Mouse (Mus musculus): ENCODE data around the gene Soat2. TPM values are rescaled to one million over a fixed set of nuclear protein-coding genes. Genes with fewer than 3 reads are reported as not detected.

Gene Soat2
- polyA plus RNA-seq, 1 experiment from 2014 or later = 6.0 TPM

- H3K27me3 ChIP-seq (ENCODE audit: control insufficient read depth, insufficient read depth, low read length) = no peaks in the 10 kb centered on the region
- H3K4me3 ChIP-seq (ENCODE audit: low read depth, low read length) = peak overlapping the region; percentile 62
- DNase-seq (ENCODE audit: low spot score) (no peak), ATAC-seq (ENCODE audit: low FRiP score, low TSS enrichment) (peak; percentile 4; the same call in 1 of the 2 replicates)
- peaks cover 6% of the 10 kb centered on the region; the same call in 1 of the 2 replicates for H3K36me3 ChIP-seq (ENCODE audit: control insufficient read depth, insufficient read depth, low read length)
- H3K9ac ChIP-seq (ENCODE audit: low read length) = peak overlapping the region; percentile 69
- peaks cover 22% of the 10 kb centered on the region for H3K4me1 ChIP-seq (replicated peaks; ENCODE audit: control insufficient read depth, insufficient read depth)
- TF ChIP-seq CTCF (IDR thresholded peaks at IDR 0.05; ENCODE audit: low read depth) (no peak), EP300 (optimal IDR thresholded peaks at IDR 0.05) (no peak)
- no peaks in the 10 kb centered on the region for H3K9me3 ChIP-seq (ENCODE audit: control insufficient read depth, low read length)
- peak overlapping the region; percentile 85 for H3K4me2 ChIP-seq (replicated peaks; ENCODE audit: low read depth)
- WGBS = 27% methylated on average over 12 of the region's 12 CpGs
- peak overlapping the region; percentile 93 for H3K27ac ChIP-seq (replicated peaks)
Observed at GRCm38 (mm10) chr15:102103947-102104555, 46.3 kb upstream of the Soat2 start.

GRCm38 (mm10) chr15:102105360-102105759 is 45.0 kb upstream of the Soat2 start:
- WGBS = 21% methylated on average over 4 of the region's 5 CpGs
- DNase-seq (ENCODE audit: low spot score) (peak; percentile 81), ATAC-seq (ENCODE audit: low FRiP score, low TSS enrichment) (0 out of 2 replicates have a peak, but pooled peaks have one; percentile 8)
- no peak overlapping the region for H3K4me3 ChIP-seq (ENCODE audit: low read depth, low read length)
- H3K27ac ChIP-seq (replicated peaks) = peak overlapping the region; percentile 5; the same call in 1 of the 2 replicates
- H3K4me1 ChIP-seq (replicated peaks; ENCODE audit: control insufficient read depth, insufficient read depth) = peaks cover 20% of the 10 kb centered on the region
- no peak overlapping the region for H3K9ac ChIP-seq (ENCODE audit: low read length)
- no peaks in the 10 kb centered on the region for H3K9me3 ChIP-seq (ENCODE audit: control insufficient read depth, low read length)
- no peak overlapping the region for H3K4me2 ChIP-seq (replicated peaks; ENCODE audit: low read depth)
- TF ChIP-seq EP300 (optimal IDR thresholded peaks at IDR 0.05) (no peak), CTCF (IDR thresholded peaks at IDR 0.05; ENCODE audit: low read depth) (no peak)
- no peaks in the 10 kb centered on the region for H3K27me3 ChIP-seq (ENCODE audit: control insufficient read depth, insufficient read depth, low read length)
- peaks cover 13% of the 10 kb centered on the region; the same call in 1 of the 2 replicates for H3K36me3 ChIP-seq (ENCODE audit: control insufficient read depth, insufficient read depth, low read length)

- Histone ChIP-seq H3K4me3 (ENCODE audit: low read depth, low read length) (no peak overlapping the region), H3K9me3 (ENCODE audit: control insufficient read depth, low read length) (no peaks in the 10 kb centered on the region), H3K4me1 (replicated peaks; ENCODE audit: control insufficient read depth, insufficient read depth) (peaks cover 18% of the 10 kb centered on the region), H3K9ac (ENCODE audit: low read length) (no peak overlapping the region), H3K27me3 (ENCODE audit: control insufficient read depth, insufficient read depth, low read length) (no peaks in the 10 kb centered on the region), H3K27ac (replicated peaks) (peak overlapping the region; percentile 5; the same call in 1 of the 2 replicates), H3K4me2 (replicated peaks; ENCODE audit: low read depth) (no peak overlapping the region; the same call in 1 of the 2 replicates), H3K36me3 (ENCODE audit: control insufficient read depth, insufficient read depth, low read length) (peaks cover 19% of the 10 kb centered on the region; the same call in 1 of the 2 replicates)
- DNase-seq (ENCODE audit: low spot score) (peak; percentile 53), ATAC-seq (ENCODE audit: low FRiP score, low TSS enrichment) (no peak)
- no peak for TF ChIP-seq EP300 (optimal IDR thresholded peaks at IDR 0.05)
- peak; percentile 48 for TF ChIP-seq CTCF (IDR thresholded peaks at IDR 0.05; ENCODE audit: low read depth)
- 48% methylated on average over 18 of the region's 18 CpGs for whole genome bisulfite sequencing
Observed at GRCm38 (mm10) chr15:102105764-102106730, 44.3 kb upstream of the Soat2 start.

- peaks cover 14% of the 10 kb centered on the region for H3K4me1 ChIP-seq (replicated peaks; ENCODE audit: control insufficient read depth, insufficient read depth)
- no peaks in the 10 kb centered on the region for H3K27me3 ChIP-seq (ENCODE audit: control insufficient read depth, insufficient read depth, low read length)
- no peak for TF ChIP-seq EP300 (optimal IDR thresholded peaks at IDR 0.05)
- no peak for TF ChIP-seq CTCF (IDR thresholded peaks at IDR 0.05; ENCODE audit: low read depth)
- no peak overlapping the region for H3K9ac ChIP-seq (ENCODE audit: low read length)
- H3K4me3 ChIP-seq (ENCODE audit: low read depth, low read length) = peak overlapping the region; percentile 14
- no peak for ATAC-seq (ENCODE audit: low FRiP score, low TSS enrichment)
- peak; percentile 83 for DNase-seq (ENCODE audit: low spot score)
- H3K27ac ChIP-seq (replicated peaks) = no peak overlapping the region
- no peaks in the 10 kb centered on the region for H3K9me3 ChIP-seq (ENCODE audit: control insufficient read depth, low read length)
- peaks cover 25% of the 10 kb centered on the region; the same call in 1 of the 2 replicates for H3K36me3 ChIP-seq (ENCODE audit: control insufficient read depth, insufficient read depth, low read length)
- H3K4me2 ChIP-seq (replicated peaks; ENCODE audit: low read depth) = peak overlapping the region; percentile 50
- 33% methylated on average over 38 of the region's 38 CpGs for WGBS
Observed at GRCm38 (mm10) chr15:102106754-102107456, 43.4 kb upstream of the Soat2 start.

- DNase-seq (ENCODE audit: low spot score) = peak; percentile 80
- Histone ChIP-seq H3K27me3 (ENCODE audit: control insufficient read depth, insufficient read depth, low read length) (no peaks in the 10 kb centered on the region), H3K4me1 (replicated peaks; ENCODE audit: control insufficient read depth, insufficient read depth) (peaks cover 14% of the 10 kb centered on the region), H3K27ac (replicated peaks) (no peak overlapping the region; the same call in 1 of the 2 replicates), H3K9ac (ENCODE audit: low read length) (no peak overlapping the region), H3K36me3 (ENCODE audit: control insufficient read depth, insufficient read depth, low read length) (peaks cover 30% of the 10 kb centered on the region), H3K4me2 (replicated peaks; ENCODE audit: low read depth) (no peak overlapping the region), H3K4me3 (ENCODE audit: low read depth, low read length) (no peak overlapping the region), H3K9me3 (ENCODE audit: control insufficient read depth, low read length) (no peaks in the 10 kb centered on the region)
- ATAC-seq (ENCODE audit: low FRiP score, low TSS enrichment) = no peak
- 43% methylated on average over 13 of the region's 13 CpGs for WGBS
- TF ChIP-seq EP300 (optimal IDR thresholded peaks at IDR 0.05) = no peak
- peak; percentile 85 for TF ChIP-seq CTCF (IDR thresholded peaks at IDR 0.05; ENCODE audit: low read depth)
Observed at GRCm38 (mm10) chr15:102107689-102108573, 42.4 kb upstream of the Soat2 start.

Data from stomach, postnatal 0 days (tissue).